Mouse (Mus musculus) spleen, adult 12 weeks (tissue): Measurements from ENCODE around the gene Wt1.

ENCODE experiments used
- DNase-seq: peaks from one replicate; pipeline ENCODE4 v3.0.0; 2022; ENCODE audit warnings: low spot score

The Wt1 gene

DNA sequence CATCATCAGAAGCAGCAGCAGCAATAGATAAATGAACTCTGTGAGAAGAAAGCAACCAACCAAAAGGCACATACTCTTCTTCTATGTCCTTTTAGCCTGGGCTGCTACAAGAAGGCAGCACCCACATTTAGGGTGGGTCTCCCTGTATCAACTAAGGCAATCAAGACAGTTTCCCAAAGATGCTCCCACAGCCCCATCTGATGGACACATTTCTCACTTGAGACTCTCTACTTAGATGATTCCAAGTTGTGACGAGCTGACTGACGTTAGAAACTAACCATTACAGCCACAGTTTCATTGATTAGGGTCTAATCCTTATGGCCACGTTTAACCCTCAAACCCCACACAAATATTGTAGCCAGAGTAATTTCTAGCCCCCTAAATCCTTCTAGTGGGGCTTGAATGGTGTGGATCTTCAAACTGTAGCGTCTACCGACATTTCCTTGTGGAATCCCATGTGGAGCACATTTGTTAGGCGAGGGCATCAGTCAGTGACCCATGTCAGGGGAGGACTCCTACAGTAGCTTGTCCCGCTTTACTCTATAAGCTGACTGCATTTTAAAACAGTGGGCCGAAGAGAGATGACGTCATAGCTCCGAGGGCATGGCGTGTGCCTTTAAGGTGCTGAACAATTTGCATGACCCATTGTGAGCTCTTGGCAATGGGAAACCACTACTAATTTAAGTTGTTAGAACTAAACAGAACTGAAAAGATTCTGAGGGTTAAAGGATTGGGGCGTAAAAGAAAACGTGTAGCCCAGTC, 59.6 kb downstream of the Wt1 start:
- DNase-seq = no peak

DNA sequence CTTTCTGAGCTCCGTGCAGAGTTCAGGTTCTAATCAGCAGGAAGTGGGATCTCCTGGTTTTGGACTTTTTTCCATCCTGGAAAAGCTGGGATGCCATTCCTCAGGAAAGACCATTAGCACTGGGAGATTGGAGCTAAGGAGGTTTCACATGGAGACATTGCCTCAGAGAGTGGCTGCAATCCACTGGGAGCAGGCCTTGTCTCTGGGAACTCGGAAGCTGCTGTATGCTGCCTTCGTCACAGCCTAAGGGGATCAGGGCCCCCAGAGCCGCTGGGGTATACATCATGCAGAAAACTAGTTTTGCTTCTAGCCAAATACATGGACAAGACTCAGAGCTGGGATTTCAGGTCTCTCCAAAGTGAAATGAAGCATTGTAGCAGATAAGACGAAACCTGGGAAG, 60.3 kb downstream of the Wt1 start:
- no peak for DNase-seq

DNA sequence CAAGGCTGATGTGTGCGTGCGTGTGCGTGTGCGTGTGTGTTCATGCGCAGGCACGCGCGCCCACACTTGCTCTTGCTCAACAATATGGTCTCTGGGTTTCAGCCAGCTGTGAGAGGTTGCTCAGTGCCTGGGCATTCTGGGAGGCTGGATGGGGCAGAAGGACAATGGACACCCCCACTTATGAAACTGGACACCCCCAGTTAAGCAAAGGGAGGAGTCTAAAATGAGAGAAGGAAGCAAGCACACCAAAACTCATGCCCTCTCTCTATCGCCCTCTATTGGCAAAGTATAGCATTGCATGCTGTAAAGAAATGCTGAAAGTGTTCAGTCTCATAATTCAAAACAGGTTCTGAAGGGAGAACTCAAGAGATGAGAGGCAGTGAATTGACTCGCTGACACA, 61.9 kb downstream of the Wt1 start:
- no peak for DNase-seq

DNA sequence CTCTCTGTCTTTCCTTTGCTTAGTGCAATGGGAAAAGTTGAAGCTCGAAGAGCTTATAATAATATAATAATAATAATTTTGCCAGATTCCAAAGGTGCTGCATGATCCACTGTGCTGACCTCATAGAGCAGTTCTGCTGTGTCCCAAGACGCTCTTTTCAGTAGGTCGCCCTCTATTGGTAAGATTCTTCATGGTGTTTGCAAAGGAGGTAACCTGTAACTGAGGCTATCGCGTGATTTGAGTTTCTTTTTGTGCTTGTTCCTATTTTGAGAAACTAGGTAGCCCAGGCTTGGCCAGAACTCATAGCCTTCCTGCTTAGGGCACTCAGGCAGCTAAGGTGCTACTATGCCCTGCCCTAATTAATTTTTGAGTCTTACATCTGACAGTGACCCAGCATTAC, 63.0 kb downstream of the Wt1 start:
- no peak for DNase-seq

DNA sequence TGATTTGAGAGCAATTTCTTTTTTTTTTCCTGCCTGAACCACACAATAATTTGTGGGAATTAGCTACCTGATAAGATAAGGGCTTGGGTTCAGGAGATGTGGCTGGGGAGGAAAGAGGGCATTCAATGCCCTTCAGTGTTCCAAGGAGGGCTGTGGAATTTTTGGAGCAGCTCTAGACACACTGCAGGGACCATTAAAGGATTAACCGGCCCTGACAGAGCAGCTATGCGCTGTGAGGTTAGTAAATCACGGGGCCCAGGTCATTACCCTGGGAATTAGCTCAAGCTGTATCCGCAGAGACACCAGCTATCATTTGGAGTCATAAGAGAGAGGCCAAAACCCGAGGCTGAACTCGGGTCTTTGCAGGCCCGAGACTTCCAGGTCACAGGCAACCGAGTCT, 73.8 kb downstream of the Wt1 start:
- DNase-seq = no peak

DNA sequence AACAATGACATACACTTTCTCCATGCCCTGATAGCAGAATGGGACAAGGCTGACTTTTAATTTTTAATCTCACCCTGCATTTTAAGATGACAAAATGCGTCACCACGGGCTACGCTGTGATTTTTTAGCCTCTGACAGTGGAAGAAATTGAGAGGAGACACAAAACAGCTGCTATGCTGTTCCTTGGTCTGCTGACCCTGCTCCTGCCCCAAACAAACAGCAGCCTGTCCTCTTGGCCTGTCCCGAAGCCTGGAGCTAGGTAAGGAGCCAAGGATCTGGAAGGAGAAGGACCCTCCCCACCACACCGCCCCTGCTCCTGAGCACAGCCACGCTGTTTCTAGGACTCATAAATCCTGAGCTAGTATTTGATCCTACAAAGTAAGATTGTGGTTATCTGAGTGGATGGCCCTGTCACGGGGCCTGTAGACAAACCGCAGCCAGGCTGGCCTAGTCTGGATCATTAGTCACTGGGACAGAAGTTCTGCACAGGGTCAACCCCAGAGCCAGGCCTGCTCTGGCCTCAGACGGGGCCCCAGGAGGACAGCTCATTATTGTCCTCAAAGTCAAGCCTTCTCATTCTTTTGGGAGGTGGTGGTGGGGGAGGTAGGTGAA, 80.3 kb downstream of the Wt1 start:
- DNase-seq = no peak

DNA sequence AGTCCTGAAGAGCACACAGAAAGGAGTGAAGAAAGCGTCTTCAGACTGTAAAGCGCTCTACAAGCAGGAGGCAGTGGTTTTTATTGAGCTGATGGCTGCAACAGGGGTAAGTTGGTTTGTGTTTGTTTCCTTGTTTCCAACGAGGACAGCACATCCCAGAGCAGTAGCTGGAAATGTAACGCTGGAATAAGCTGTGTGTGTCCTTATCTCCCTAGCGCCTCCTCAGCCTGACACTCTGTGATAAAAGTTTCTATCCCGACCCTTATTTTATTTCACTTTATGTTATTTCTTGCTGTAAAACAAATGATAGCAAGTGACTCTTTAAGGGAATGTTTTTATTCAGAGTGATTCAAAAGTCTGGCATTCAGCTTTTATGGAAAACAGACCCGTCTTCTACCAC, 86.5 kb downstream of the Wt1 start:
- DNase-seq = no peak

DNA sequence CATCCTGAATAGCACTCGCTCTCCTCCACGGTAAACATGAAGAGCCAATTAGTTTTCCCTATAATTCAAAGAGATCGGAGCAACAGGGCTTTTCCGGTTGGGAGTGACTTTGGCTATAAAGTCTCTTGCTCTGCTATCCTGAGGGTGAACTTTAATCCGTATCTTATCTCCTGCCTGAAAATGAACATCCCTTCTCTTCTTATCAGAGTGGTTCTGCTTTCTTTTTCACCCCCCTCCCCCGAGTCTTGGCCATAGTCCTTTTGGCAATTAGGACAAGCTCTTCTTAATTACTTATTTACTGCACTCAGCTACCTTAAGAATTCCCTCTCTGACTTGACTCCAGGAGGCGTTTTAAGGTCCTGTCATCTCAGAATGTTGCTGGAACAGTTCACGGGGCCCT, 89.6 kb downstream of the Wt1 start:
- no peak for DNase-seq

DNA sequence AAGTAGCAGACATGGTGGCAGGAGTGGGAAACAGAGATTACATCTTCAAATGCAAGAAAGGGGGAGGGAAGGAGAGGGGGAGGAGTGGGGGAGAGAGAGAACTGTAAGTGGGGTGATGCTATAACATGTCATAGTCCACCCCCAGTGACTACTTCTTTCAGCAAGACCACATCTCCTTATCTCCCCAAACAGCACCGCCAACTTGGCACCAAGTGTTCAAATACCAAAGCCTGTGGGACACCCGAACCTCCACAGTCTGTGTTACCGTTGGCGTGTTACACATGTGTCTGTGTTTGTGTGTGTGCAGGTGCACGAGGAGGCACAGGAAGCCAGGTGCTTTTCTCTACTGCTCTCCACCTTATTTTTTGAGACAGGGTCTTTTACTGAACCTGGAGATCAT, 92.9 kb downstream of the Wt1 start:
- no peak for DNase-seq

DNA sequence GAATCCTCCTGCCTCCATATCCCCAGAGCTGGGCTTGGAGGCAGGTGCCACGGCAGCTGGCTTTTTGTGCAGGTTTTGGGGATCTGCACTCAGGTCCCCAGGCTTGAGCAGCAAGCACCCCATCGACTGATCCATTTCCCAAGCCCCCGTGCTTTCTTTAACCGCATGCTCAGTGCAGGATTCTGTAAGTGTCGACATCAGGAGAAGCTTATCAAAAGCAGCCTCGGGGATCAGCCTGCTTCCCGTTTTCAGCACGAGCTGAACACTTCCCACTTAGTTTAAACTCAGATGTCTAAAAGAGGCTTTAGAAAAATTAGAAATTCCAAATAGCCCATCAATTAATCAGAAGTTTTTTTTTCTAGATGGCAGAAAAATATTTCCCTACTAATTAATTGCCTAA, 93.3 kb downstream of the Wt1 start:
- no peak for DNase-seq

DNA sequence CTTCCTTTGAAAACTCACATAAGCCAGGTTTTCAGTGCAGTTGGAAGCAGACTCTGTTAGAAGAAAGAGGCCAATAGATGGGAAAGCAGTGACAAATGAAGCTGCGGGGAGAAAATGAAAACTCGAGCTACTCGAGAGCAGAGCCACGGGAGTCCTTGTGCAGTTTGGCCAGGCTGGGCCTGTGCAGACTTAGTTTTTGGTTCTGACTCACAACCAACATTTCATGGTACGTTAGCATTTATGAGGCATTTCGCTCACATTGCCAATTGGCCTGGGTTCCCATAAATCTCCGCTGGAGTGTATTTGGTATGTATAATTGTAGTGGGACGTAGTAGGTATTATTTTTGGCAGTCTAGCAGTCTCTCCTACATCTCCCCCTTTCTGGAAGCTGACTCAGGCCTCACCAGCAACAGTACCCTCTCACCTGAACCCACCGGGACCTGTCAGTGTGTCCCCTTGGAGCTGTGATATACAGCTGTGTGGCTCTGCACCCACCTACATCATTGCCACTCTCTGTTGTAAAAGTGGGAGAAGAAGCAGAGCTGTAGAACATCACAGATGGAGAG, 94.5 kb downstream of the Wt1 start:
- DNase-seq = no peak
